Mouse (Mus musculus) heart, postnatal 0 days (tissue): ENCODE results near the gene Neu2. TPM values are rescaled to one million over a fixed set of nuclear protein-coding genes. Genes with fewer than 3 reads are reported as not detected.

Source experiments
- ATAC-seq: fragments of 200-750 bp; cut with Nextera tagmentation; 2 replicates; pipeline ENCODE4 v1.8.0; 2017; ENCODE audit warnings: low read depth, moderate number of reproducible peaks, moderate library complexity; ENCODE audit not compliant: insufficient read depth
- DNase-seq: peaks from one replicate; pipeline ENCODE4 v3.0.0-alpha.2; 2016; ENCODE audit warnings: low spot score
- H3K27ac ChIP-seq: fragments of 300-500 bp; sonication (generic); 2 replicates; pipeline ENCODE4 v1.5.1; 2014; ENCODE audit warnings: low read depth, mild to moderate bottlenecking
- H3K27me3 ChIP-seq: fragments of 300-500 bp; sonication (generic); 2 replicates; pipeline ENCODE4 v1.6.1; 2014; ENCODE audit warnings: low read length, mixed read lengths; ENCODE audit not compliant: control insufficient read depth, insufficient read depth
- H3K36me3 ChIP-seq: fragments of 300-500 bp; sonication (generic); replicated peaks from 2 replicates; pipeline ENCODE4 v1.6.1; 2014; ENCODE audit warnings: low read length, mixed read lengths; ENCODE audit not compliant: control insufficient read depth, insufficient read depth
- H3K4me1 ChIP-seq: fragments of 300-500 bp; sonication (generic); 2 replicates; pipeline ENCODE4 v1.6.1; 2014; ENCODE audit warnings: antibody characterized with exemption; ENCODE audit not compliant: control insufficient read depth, insufficient read depth
- H3K4me2 ChIP-seq: fragments of 300-500 bp; sonication (generic); 2 replicates; pipeline ENCODE4 v1.6.1; 2014; ENCODE audit warnings: low read depth, mild to moderate bottlenecking, low read length, moderate library complexity
- H3K4me3 ChIP-seq: fragments of 300-500 bp; sonication (generic); 2 replicates; pipeline ENCODE4 v1.5.1; 2014; ENCODE audit warnings: low read depth, low read length
- H3K9ac ChIP-seq: fragments of 300-500 bp; sonication (generic); replicated peaks from 2 replicates; pipeline ENCODE4 v1.6.1; 2014; ENCODE audit warnings: low read depth, low read length, mixed read lengths
- H3K9me3 ChIP-seq: fragments of 300-500 bp; sonication (generic); replicated peaks from 2 replicates; pipeline ENCODE4 v1.6.1; 2016; ENCODE audit warnings: low read length; ENCODE audit not compliant: control insufficient read depth
- CTCF ChIP-seq: IDR thresholded peaks from 2 replicates; pipeline ENCODE4 v1.5.1; 2016; ENCODE audit warnings: antibody characterized with exemption, control low read depth, low read depth
- EP300 ChIP-seq: IDR thresholded peaks from 2 replicates; pipeline ENCODE4 v1.6.1; 2016; ENCODE audit warnings: antibody characterized with exemption, low read depth
- whole genome bisulfite sequencing: fragments of 180-500 bp; shearing (Covaris S2); extraction: QIAGEN DNeasy Blood & Tissue Kit; methylation state at CpG from one replicate; pipeline ENCODE4 v1.1.7; 2014; 5-methylcytosine and 5-hydroxymethylcytosine counted together
- polyA plus RNA-seq: library from polyadenylated mRNA; unstranded; fragments of >200 nt; fragmentation: Nextera tagmentation; extraction: Ambion mirVana; gene quantifications from 2 replicates; pipeline ENCODE4 v1.2.1, GENCODE M21; 2015
- total RNA-seq: library from RNA; depleted of rRNA; stranded (reverse); fragments of >200 nt; gene quantifications from 2 replicates; pipeline ENCODE4 v1.2.3, GENCODE M21; 2014; ENCODE audit warnings: low replicate concordance

Gene Neu2
- total and polyA plus RNA-seq, 2 experiments from 2014 or later, result not detected

GRCm38 (mm10) chr1:87620211-87620668, 110.6 kb downstream of the Neu2 start, which contains the start of gene Inpp5d:
Inpp5d (plus strand) TSS chr1:87620312.
- Histone ChIP-seq H3K4me2 (peak within 1 kb of the TSS; percentile 58), H3K9me3 (no peaks in the 10 kb centered on the region), H3K4me3 (peak within 1 kb of the TSS; percentile 46), H3K9ac (peak within 1 kb of the TSS; percentile 50), H3K27ac (peak within 1 kb of the TSS; percentile 74), H3K27me3 (no peaks in the 10 kb centered on the region), H3K36me3 (no peaks in the 10 kb centered on the region), H3K4me1 (0 out of 2 replicates have a peak, but pooled peaks cover 5% of the 10 kb centered on the region)
- no peak for DNase-seq
- no peak for TF ChIP-seq EP300
- TF ChIP-seq CTCF, result no peak
- WGBS, result 63% methylated on average over 12 of the region's 12 CpGs
- peak; percentile 58 for ATAC-seq

GRCm38 (mm10) chr1:87620693-87621092, 111.0 kb downstream of the Neu2 start:
- Histone ChIP-seq H3K27me3 (no peaks in the 10 kb centered on the region), H3K4me3 (peak overlapping the region; percentile 46), H3K4me2 (peak overlapping the region; percentile 58), H3K9me3 (no peaks in the 10 kb centered on the region), H3K9ac (peak overlapping the region; percentile 50), H3K36me3 (no peaks in the 10 kb centered on the region), H3K4me1 (0 out of 2 replicates have a peak, but pooled peaks cover 5% of the 10 kb centered on the region), H3K27ac (peak overlapping the region; percentile 74)
- no peak for ATAC-seq
- WGBS, result 52% methylated on average over 6 of the region's 6 CpGs
- no peak for TF ChIP-seq EP300
- no peak for TF ChIP-seq CTCF
- DNase-seq, result no peak

GRCm38 (mm10) chr1:87621146-87621857, 111.6 kb downstream of the Neu2 start:
- Histone ChIP-seq H3K4me3 (peak overlapping the region; percentile 46), H3K9ac (peak overlapping the region; percentile 50; the same call in 1 of the 2 replicates), H3K4me1 (0 out of 2 replicates have a peak, but pooled peaks cover 5% of the 10 kb centered on the region), H3K4me2 (peak overlapping the region; percentile 58), H3K36me3 (no peaks in the 10 kb centered on the region), H3K27me3 (no peaks in the 10 kb centered on the region), H3K27ac (peak overlapping the region; percentile 74; the same call in 1 of the 2 replicates), H3K9me3 (no peaks in the 10 kb centered on the region)
- 68% methylated on average over 9 of the region's 9 CpGs for WGBS
- TF ChIP-seq EP300, result no peak
- no peak for TF ChIP-seq CTCF
- ATAC-seq, result no peak
- no peak for DNase-seq

GRCm38 (mm10) chr1:87621858-87622279, 112.2 kb downstream of the Neu2 start:
- no peaks in the 10 kb centered on the region for H3K9me3 ChIP-seq
- no peak overlapping the region for H3K9ac ChIP-seq
- no peak for DNase-seq
- H3K27me3 ChIP-seq, result no peaks in the 10 kb centered on the region
- no peak for ATAC-seq
- no peak for TF ChIP-seq CTCF
- TF ChIP-seq EP300, result no peak
- WGBS, result 65% methylated on average over 3 of the region's 3 CpGs
- no peaks in the 10 kb centered on the region for H3K36me3 ChIP-seq
- 0 out of 2 replicates have a peak, but pooled peaks cover 8% of the 10 kb centered on the region for H3K4me1 ChIP-seq
- peak overlapping the region; percentile 58; the same call in 1 of the 2 replicates for H3K4me2 ChIP-seq
- peak overlapping the region; percentile 46 for H3K4me3 ChIP-seq
- peak overlapping the region; percentile 15; the same call in 1 of the 2 replicates for H3K27ac ChIP-seq

GRCm38 (mm10) chr1:87623977-87624666, 114.4 kb downstream of the Neu2 start:
- Histone ChIP-seq H3K27me3 (no peaks in the 10 kb centered on the region), H3K27ac (no peak overlapping the region), H3K9ac (no peak overlapping the region), H3K4me2 (no peak overlapping the region), H3K4me3 (no peak overlapping the region), H3K4me1 (0 out of 2 replicates have a peak, but pooled peaks cover 8% of the 10 kb centered on the region), H3K9me3 (no peaks in the 10 kb centered on the region), H3K36me3 (no peaks in the 10 kb centered on the region)
- TF ChIP-seq EP300 (no peak), CTCF (no peak)
- ATAC-seq (no peak), DNase-seq (no peak)
- 13% methylated on average over 1 of the region's 1 CpGs for WGBS
